Mouse (Mus musculus) hindbrain, embryonic 12.5 days (tissue): ENCODE data around the gene Kif1a. TPM values are rescaled to one million over a fixed set of nuclear protein-coding genes. Genes with fewer than 3 reads are reported as not detected.

Experiments used
- ATAC-seq: fragments of 200-750 bp; cut with Nextera tagmentation; 2 replicates; pipeline ENCODE4 v1.8.0; 2017; ENCODE audit warnings: moderate TSS enrichment; ENCODE audit not compliant: low FRiP score
- H3K27ac ChIP-seq: fragments of 300-500 bp; sonication (generic); 2 replicates; pipeline ENCODE4 v1.5.1; 2016; ENCODE audit warnings: mild to moderate bottlenecking
- H3K27me3 ChIP-seq: fragments of 300-500 bp; sonication (generic); 2 replicates; pipeline ENCODE4 v1.6.1; 2016; ENCODE audit warnings: mild to moderate bottlenecking
- H3K36me3 ChIP-seq: fragments of 300-500 bp; sonication (generic); 2 replicates; pipeline ENCODE4 v1.6.1; 2016; ENCODE audit warnings: mild to moderate bottlenecking
- H3K4me1 ChIP-seq: fragments of 300-500 bp; sonication (generic); 2 replicates; pipeline ENCODE4 v1.6.1; 2016
- H3K4me2 ChIP-seq: fragments of 300-500 bp; sonication (generic); replicated peaks from 2 replicates; pipeline ENCODE4 v1.6.1; 2016; ENCODE audit warnings: mild to moderate bottlenecking
- H3K4me3 ChIP-seq: fragments of 300-500 bp; sonication (generic); 2 replicates; pipeline ENCODE4 v1.5.1; 2016; ENCODE audit warnings: mild to moderate bottlenecking
- H3K9ac ChIP-seq: fragments of 300-500 bp; sonication (generic); 2 replicates; pipeline ENCODE4 v1.6.1; 2016; ENCODE audit warnings: mild to moderate bottlenecking, moderate library complexity
- H3K9me3 ChIP-seq: fragments of 300-500 bp; sonication (generic); replicated peaks from 2 replicates; pipeline ENCODE4 v1.6.1; 2016; ENCODE audit warnings: mild to moderate bottlenecking
- WGBS: fragments of 180-500 bp; shearing (Covaris S2); methylation state at CpG from one replicate; pipeline ENCODE4 v1.1.7; 2016; 5-methylcytosine and 5-hydroxymethylcytosine counted together
- polyA plus RNA-seq: library from polyadenylated mRNA; unstranded; fragments of >200 nt; fragmentation: Nextera tagmentation; extraction: Ambion mirVana; gene quantifications from 2 replicates; pipeline ENCODE4 v1.2.1, GENCODE M21; 2016

Kif1a gene
- polyA plus RNA-seq, 1 experiment from 2014 or later = 145 TPM

GRCm38 (mm10) chr1:93083420-93084285 is 18.1 kb downstream of the Kif1a start:
- no peaks in the 10 kb centered on the region for H3K27me3 ChIP-seq
- no peak overlapping the region for H3K27ac ChIP-seq
- H3K4me1 ChIP-seq = peaks cover 30% of the 10 kb centered on the region
- H3K4me3 ChIP-seq = no peak overlapping the region
- H3K9ac ChIP-seq = no peak overlapping the region
- H3K4me2 ChIP-seq = no peak overlapping the region
- ATAC-seq = no peak
- no peaks in the 10 kb centered on the region for H3K9me3 ChIP-seq
- 85% methylated on average over 12 of the region's 12 CpGs for WGBS
- peaks cover 32% of the 10 kb centered on the region for H3K36me3 ChIP-seq

GRCm38 (mm10) chr1:93082121-93082520 is 19.6 kb downstream of the Kif1a start:
- no peak for ATAC-seq
- Histone ChIP-seq H3K4me1 (peaks cover 30% of the 10 kb centered on the region), H3K27ac (no peak overlapping the region), H3K9ac (no peak overlapping the region), H3K27me3 (no peaks in the 10 kb centered on the region), H3K4me2 (no peak overlapping the region), H3K4me3 (no peak overlapping the region), H3K9me3 (no peaks in the 10 kb centered on the region), H3K36me3 (peaks cover 45% of the 10 kb centered on the region)
- 71% methylated on average over 8 of the region's 8 CpGs for WGBS

GRCm38 (mm10) chr1:93080930-93081589 is 20.7 kb downstream of the Kif1a start:
- no peaks in the 10 kb centered on the region for H3K27me3 ChIP-seq
- H3K4me3 ChIP-seq = no peak overlapping the region
- no peak overlapping the region for H3K9ac ChIP-seq
- H3K9me3 ChIP-seq = no peaks in the 10 kb centered on the region
- H3K27ac ChIP-seq = no peak overlapping the region
- H3K36me3 ChIP-seq = peaks cover 55% of the 10 kb centered on the region
- no peak overlapping the region for H3K4me2 ChIP-seq
- ATAC-seq = no peak
- peaks cover 30% of the 10 kb centered on the region for H3K4me1 ChIP-seq
- 87% methylated on average over 3 of the region's 3 CpGs for WGBS

- no peak overlapping the region for H3K9ac ChIP-seq
- peak overlapping the region; percentile 76 for H3K27ac ChIP-seq
- H3K36me3 ChIP-seq = peaks cover 70% of the 10 kb centered on the region
- peaks cover 18% of the 10 kb centered on the region for H3K4me1 ChIP-seq
- H3K4me3 ChIP-seq = no peak overlapping the region
- 58% methylated on average over 3 of the region's 3 CpGs for WGBS
- H3K27me3 ChIP-seq = no peaks in the 10 kb centered on the region
- no peak overlapping the region for H3K4me2 ChIP-seq
- H3K9me3 ChIP-seq = no peaks in the 10 kb centered on the region
- peak; percentile 62 for ATAC-seq
Measured at GRCm38 (mm10) chr1:93079602-93080001, 22.1 kb downstream of the Kif1a start.

DNA sequence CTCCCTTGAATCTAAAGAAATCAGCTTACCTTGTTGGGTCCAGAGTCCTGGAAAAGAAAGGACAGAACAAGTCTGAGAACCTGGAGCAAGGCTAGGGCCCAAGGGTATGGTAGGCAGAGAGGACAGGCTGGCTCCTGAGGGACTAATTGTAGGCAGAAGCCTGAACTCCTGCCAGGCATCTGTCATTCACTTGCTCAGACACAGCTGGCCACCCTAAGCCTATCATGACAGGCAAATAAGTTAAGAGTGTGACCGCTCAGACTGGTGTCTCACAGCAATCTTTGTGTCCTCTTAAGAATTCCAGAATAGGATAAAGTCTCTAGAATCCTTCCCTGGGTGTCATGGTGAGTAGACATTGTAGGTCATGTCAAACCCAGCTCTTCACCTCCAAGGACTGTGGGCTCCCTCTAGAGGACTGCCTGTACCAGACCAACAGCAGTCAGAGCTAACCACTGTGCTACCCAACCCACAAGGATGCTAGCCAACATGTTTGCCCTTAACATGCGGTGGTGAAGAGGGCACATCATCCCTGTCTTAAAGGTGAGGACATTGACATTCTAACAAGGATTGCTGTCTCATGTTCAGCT is 29.4 kb downstream of the Kif1a start:
- H3K27ac ChIP-seq = no peak overlapping the region
- no peak for ATAC-seq
- no peaks in the 10 kb centered on the region for H3K27me3 ChIP-seq
- no peak overlapping the region for H3K4me3 ChIP-seq
- peaks cover 92% of the 10 kb centered on the region for H3K36me3 ChIP-seq
- no peaks in the 10 kb centered on the region for H3K9me3 ChIP-seq
- 89% methylated on average over 2 of the region's 2 CpGs for WGBS
- no peak overlapping the region for H3K4me2 ChIP-seq
- H3K4me1 ChIP-seq = no peaks in the 10 kb centered on the region
- H3K9ac ChIP-seq = no peak overlapping the region

DNA sequence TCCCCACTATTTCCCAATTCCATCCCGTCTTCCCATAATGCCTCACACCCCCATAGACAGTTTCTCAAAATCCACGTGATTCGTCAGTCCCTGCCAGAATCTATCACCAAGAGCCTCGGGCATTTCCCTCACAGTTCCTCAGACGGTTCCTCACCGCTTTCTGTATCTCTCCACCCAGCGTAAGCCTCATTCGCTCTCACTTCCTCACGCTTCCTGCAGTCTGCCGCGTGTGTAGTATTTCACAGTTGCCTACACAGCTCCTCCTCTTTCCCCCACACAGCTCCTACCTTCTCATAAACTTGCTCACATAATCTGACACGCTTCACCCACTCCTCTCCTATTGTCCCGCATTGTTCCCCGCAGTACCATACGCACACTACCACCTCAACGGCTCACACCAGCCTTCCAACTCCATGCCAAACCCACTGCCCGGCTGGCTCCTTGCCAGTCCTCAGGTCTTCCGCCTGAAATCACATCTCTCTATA is 30.2 kb downstream of the Kif1a start:
- Histone ChIP-seq H3K4me3 (no peak overlapping the region), H3K9me3 (no peaks in the 10 kb centered on the region), H3K4me2 (no peak overlapping the region), H3K9ac (no peak overlapping the region), H3K36me3 (peaks cover 91% of the 10 kb centered on the region), H3K27me3 (no peaks in the 10 kb centered on the region), H3K27ac (no peak overlapping the region), H3K4me1 (no peaks in the 10 kb centered on the region)
- 84% methylated on average over 18 of the region's 18 CpGs for WGBS
- no peak for ATAC-seq

DNA sequence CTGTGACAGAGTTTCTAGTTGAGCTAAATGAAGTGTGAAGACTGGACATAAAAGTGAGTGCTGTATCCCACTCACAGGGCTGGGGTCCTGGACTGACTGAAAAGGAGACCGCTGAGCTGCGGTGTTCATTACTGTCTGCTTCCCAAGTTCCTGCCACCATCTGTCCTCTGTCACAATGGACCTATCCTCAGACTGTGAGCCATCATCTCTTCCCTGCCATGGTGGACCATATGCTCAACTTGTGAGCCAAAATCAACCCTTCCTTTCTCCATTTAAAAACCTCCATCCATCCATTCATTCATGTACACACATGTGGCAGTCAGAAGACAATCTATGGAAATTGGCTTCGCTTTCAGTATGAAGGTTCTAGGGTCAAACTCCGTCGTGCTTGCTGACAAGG is 30.9 kb downstream of the Kif1a start:
- no peak overlapping the region for H3K9ac ChIP-seq
- no peaks in the 10 kb centered on the region for H3K4me1 ChIP-seq
- H3K4me3 ChIP-seq = no peak overlapping the region
- H3K36me3 ChIP-seq = peaks cover 91% of the 10 kb centered on the region
- 89% methylated on average over 5 of the region's 5 CpGs for WGBS
- no peaks in the 10 kb centered on the region for H3K9me3 ChIP-seq
- no peaks in the 10 kb centered on the region for H3K27me3 ChIP-seq
- H3K27ac ChIP-seq = no peak overlapping the region
- no peak overlapping the region for H3K4me2 ChIP-seq
- no peak for ATAC-seq

GRCm38 (mm10) chr1:93068553-93068952 is 33.2 kb downstream of the Kif1a start:
- ATAC-seq = no peak
- no peak overlapping the region for H3K27ac ChIP-seq
- H3K27me3 ChIP-seq = no peaks in the 10 kb centered on the region
- no peak overlapping the region for H3K4me2 ChIP-seq
- WGBS = 100% methylated on average over 1 of the region's 1 CpGs
- no peak overlapping the region for H3K9ac ChIP-seq
- H3K4me1 ChIP-seq = no peaks in the 10 kb centered on the region
- peaks cover 91% of the 10 kb centered on the region for H3K36me3 ChIP-seq
- no peaks in the 10 kb centered on the region for H3K9me3 ChIP-seq
- no peak overlapping the region for H3K4me3 ChIP-seq

GRCm38 (mm10) chr1:93065654-93066053 is 36.1 kb downstream of the Kif1a start:
- Histone ChIP-seq H3K4me3 (no peak overlapping the region), H3K27ac (no peak overlapping the region), H3K9me3 (no peaks in the 10 kb centered on the region), H3K4me2 (no peak overlapping the region), H3K9ac (no peak overlapping the region), H3K27me3 (no peaks in the 10 kb centered on the region), H3K4me1 (no peaks in the 10 kb centered on the region), H3K36me3 (peaks cover 93% of the 10 kb centered on the region)
- 86% methylated on average over 6 of the region's 6 CpGs for WGBS
- ATAC-seq = no peak

DNA sequence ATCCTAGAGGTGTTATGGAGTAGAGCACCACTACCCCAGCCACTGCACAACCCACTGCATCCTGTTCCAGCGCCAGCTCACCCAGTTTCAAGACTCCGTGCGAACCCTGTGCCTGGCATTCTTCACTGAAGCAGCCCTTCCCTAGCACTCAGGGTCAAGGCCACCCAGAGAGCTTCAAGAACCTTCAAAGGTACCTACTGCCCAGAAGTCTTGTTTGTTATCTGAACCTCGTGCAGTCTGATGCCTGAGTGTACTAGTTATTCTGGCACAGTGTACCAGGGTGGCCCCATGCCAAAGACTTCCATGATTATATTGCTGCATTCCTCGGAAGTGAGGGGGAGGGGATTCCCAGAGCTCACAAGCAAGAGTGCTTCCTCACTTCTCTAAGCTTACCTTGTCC is 38.1 kb downstream of the Kif1a start:
- H3K27me3 ChIP-seq = no peaks in the 10 kb centered on the region
- H3K27ac ChIP-seq = no peak overlapping the region
- H3K36me3 ChIP-seq = peaks cover 96% of the 10 kb centered on the region
- H3K4me2 ChIP-seq = no peak overlapping the region
- no peaks in the 10 kb centered on the region for H3K9me3 ChIP-seq
- WGBS = 83% methylated on average over 5 of the region's 5 CpGs
- H3K9ac ChIP-seq = no peak overlapping the region
- no peak overlapping the region for H3K4me3 ChIP-seq
- ATAC-seq = no peak
- no peaks in the 10 kb centered on the region for H3K4me1 ChIP-seq

DNA sequence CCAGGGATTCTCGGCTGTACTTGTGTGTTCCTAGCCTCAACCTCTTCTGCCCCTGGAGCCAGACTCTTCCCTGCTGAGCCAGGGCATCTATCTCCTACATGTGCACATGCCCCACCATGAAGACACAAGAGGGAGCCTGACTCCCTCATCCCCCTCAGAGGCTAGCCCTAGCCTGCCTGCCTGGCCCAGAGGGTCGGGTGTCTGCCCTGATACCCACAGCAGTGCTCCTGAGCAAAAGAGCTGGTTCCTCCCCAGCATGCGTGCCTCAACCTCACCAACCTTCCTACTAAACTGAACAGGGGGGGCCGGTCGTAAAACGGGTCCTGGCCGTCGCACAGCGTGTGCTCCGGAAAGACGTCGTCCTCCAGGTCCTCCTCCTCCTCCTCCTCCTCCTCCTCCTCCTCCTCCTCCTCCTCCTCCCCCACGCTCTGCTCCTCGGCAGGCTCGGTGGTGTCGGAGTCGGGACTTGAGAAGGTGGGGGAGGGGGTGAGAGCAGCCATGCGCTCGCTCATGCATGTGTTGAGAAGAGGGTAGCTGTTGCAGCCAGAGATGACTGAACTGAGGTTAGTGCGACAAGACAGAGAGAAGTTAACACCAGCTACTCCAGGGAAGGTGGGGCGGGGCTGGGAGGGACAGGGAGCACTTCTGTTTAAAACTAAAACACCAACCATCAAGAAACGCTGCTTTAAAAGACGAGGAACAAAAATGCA is 50.5 kb downstream of the Kif1a start:
- ATAC-seq = no peak
- no peak overlapping the region for H3K9ac ChIP-seq
- WGBS = 63% methylated on average over 21 of the region's 23 CpGs
- H3K27ac ChIP-seq = no peak overlapping the region
- no peaks in the 10 kb centered on the region for H3K27me3 ChIP-seq
- no peak overlapping the region for H3K4me2 ChIP-seq
- no peaks in the 10 kb centered on the region for H3K4me1 ChIP-seq
- H3K9me3 ChIP-seq = no peaks in the 10 kb centered on the region
- H3K36me3 ChIP-seq = peaks cover 96% of the 10 kb centered on the region
- no peak overlapping the region for H3K4me3 ChIP-seq

DNA sequence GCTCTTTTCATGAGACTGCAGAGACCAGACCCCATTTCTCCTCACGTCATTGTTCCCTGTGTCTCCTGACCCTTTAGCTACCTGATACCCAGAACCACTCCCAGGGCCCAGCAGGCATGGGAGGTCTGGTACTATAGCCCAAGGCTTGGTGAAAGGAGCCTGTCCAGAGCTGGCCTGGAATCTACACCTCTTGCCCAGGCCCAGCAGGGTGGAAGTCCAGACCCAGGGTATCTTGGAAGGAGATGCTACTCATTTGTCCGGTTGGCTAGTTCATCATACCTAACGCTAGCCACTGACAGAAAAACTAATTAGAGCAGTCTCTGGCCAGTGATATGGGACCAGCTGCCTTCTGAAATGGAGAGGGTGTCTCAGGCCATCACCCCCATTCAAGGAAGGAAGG is 51.7 kb downstream of the Kif1a start:
- no peak overlapping the region for H3K9ac ChIP-seq
- H3K4me2 ChIP-seq = no peak overlapping the region
- H3K27me3 ChIP-seq = no peaks in the 10 kb centered on the region
- no peak for ATAC-seq
- no peak overlapping the region for H3K4me3 ChIP-seq
- H3K9me3 ChIP-seq = no peaks in the 10 kb centered on the region
- H3K36me3 ChIP-seq = peaks cover 84% of the 10 kb centered on the region
- H3K27ac ChIP-seq = no peak overlapping the region
- no peaks in the 10 kb centered on the region for H3K4me1 ChIP-seq
- WGBS = 87% methylated on average over 3 of the region's 3 CpGs
